Mouse (Mus musculus) small intestine, adult 2 months (tissue): Measurements from ENCODE around the gene Nol11. TPM values are rescaled to one million over a fixed set of nuclear protein-coding genes. Genes with fewer than 3 reads are reported as not detected.

ENCODE experiments used
- H3K27ac ChIP-seq: fragments of 200-500 bp; 2 replicates; pipeline ENCODE4 v1.5.1; 2012; ENCODE audit warnings: low read depth, low read length, control low read depth, inconsistent platforms; ENCODE audit not compliant: insufficient read depth
- H3K27me3 ChIP-seq: fragments of 200-500 bp; 2 replicates; pipeline ENCODE4 v1.6.1; 2012; ENCODE audit warnings: mild to moderate bottlenecking, moderate library complexity, low read length, inconsistent platforms; ENCODE audit not compliant: control insufficient read depth, insufficient read depth
- H3K36me3 ChIP-seq: fragments of 200-500 bp; 2 replicates; pipeline ENCODE4 v1.6.1; 2012; ENCODE audit warnings: mild to moderate bottlenecking, low read length, control low read depth, inconsistent platforms; ENCODE audit not compliant: control insufficient read depth, insufficient read depth
- H3K4me1 ChIP-seq: fragments of 200-500 bp; 2 replicates; pipeline ENCODE4 v1.6.1; 2012; ENCODE audit warnings: low read length, inconsistent platforms, mixed read lengths; ENCODE audit not compliant: control insufficient read depth, insufficient read depth, insufficient read length
- H3K4me3 ChIP-seq: fragments of 200-500 bp; 2 replicates; pipeline ENCODE4 v1.5.1; 2012; ENCODE audit warnings: low read depth, mild to moderate bottlenecking, control low read depth, inconsistent platforms, low read length, moderate library complexity
- CTCF ChIP-seq: fragments of 200-500 bp; IDR thresholded peaks from 2 replicates; pipeline ENCODE4 v1.5.1; 2012; ENCODE audit warnings: low read depth, mild to moderate bottlenecking, control low read depth, inconsistent platforms, low read length, moderate library complexity, mixed read lengths; ENCODE audit not compliant: insufficient replicate concordance, insufficient read length; ENCODE audit errors: extremely low read depth
- POLR2A ChIP-seq: fragments of 200-500 bp; IDR thresholded peaks from 2 replicates; pipeline ENCODE4 v1.6.1; 2012; ENCODE audit warnings: low read depth, mild to moderate bottlenecking, control low read depth, inconsistent platforms, low read length, moderate library complexity
- WGBS: fragments of 180-500 bp; shearing (Covaris S2); methylation state at CpG from one replicate; pipeline ENCODE4 v1.1.7; 2018; 5-methylcytosine and 5-hydroxymethylcytosine counted together
- polyA plus RNA-seq: library from polyadenylated mRNA; depleted of rRNA; stranded (reverse); fragments of >200 nt; gene quantifications from 2 replicates; pipeline ENCODE4 v1.2.3, GENCODE M21; 2012

The Nol11 gene
- polyA plus RNA-seq, 1 experiment, result 1.7 TPM

DNA sequence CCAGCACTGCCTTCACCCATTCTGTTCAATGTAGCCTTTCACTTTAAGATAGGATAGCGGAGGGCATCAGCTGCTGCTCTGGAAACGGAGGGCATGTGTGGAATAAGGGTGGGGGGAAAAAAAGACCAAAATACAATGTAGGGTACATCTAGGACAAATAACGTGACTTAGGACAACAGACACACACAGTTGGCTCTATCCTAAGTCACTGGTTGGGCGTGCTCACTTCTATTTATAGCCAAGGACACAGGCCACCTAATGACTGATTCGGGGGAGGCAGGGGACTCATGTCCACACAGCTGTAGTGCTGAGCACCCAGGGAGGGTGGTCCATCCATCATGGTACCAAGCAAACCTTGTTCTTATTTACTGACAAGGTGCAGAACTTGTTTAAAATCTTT, 36.1 kb upstream of the Nol11 start:
- no peak for TF ChIP-seq CTCF
- TF ChIP-seq POLR2A, result no peak
- Histone ChIP-seq H3K27me3 (no peaks in the 10 kb centered on the region), H3K36me3 (no peaks in the 10 kb centered on the region), H3K4me1 (no peaks in the 10 kb centered on the region), H3K4me3 (no peak overlapping the region), H3K27ac (no peak overlapping the region)
- 78% methylated on average over 5 of the region's 5 CpGs for WGBS

DNA sequence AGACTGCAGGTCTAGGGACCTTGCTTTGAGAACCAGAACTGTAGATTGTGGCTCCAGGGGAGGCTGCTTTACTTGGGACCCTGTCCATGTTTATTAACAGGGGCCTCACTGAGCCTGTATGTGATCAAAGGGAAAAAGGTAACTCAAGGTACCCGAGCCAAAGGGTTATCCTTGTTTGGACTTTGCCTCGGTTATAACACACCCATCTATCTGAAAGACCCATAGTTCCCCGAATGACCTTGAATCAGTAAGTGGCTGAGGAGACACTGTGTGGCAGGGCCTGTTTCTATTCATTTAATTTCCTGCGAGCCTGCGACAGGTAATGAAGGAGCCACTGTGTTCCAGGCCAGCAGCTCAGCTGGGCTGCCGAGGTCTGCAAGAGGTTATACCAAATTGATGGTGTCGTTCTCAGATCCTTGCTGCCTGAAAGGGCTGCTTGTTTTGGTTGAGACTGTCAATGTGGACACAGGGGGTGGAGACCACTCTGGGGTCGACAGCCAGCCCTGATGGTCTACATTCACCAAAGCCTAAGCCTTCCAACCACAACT, 34.6 kb upstream of the Nol11 start:
- H3K36me3 ChIP-seq, result no peaks in the 10 kb centered on the region
- H3K4me3 ChIP-seq, result no peak overlapping the region
- no peaks in the 10 kb centered on the region for H3K27me3 ChIP-seq
- H3K4me1 ChIP-seq, result no peaks in the 10 kb centered on the region
- TF ChIP-seq POLR2A (no peak), CTCF (no peak)
- WGBS, result 23% methylated on average over 8 of the region's 8 CpGs
- no peak overlapping the region for H3K27ac ChIP-seq

DNA sequence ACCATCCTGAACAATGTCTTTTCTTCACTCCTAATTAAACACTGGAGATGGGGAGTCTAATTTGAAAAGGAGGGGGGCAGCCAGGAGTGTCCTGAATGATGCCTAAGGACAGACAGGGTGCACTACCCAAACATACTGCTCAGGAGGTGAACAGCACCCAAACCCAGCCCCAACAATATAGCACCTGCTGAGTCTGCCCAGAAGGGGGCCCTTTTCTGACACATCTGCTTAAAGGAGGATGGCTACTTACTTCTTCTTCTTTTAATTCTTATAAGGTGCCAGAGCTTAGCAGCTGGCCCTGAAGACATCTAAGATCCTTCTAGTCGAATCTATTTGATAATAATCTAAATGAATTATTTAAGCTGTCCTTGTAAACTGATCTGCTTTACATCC, 34.0 kb upstream of the Nol11 start:
- Histone ChIP-seq H3K4me1 (no peaks in the 10 kb centered on the region), H3K36me3 (no peaks in the 10 kb centered on the region), H3K4me3 (no peak overlapping the region), H3K27me3 (no peaks in the 10 kb centered on the region), H3K27ac (no peak overlapping the region)
- TF ChIP-seq CTCF, result no peak
- TF ChIP-seq POLR2A, result no peak
- 27% methylated on average over 1 of the region's 1 CpGs for WGBS

DNA sequence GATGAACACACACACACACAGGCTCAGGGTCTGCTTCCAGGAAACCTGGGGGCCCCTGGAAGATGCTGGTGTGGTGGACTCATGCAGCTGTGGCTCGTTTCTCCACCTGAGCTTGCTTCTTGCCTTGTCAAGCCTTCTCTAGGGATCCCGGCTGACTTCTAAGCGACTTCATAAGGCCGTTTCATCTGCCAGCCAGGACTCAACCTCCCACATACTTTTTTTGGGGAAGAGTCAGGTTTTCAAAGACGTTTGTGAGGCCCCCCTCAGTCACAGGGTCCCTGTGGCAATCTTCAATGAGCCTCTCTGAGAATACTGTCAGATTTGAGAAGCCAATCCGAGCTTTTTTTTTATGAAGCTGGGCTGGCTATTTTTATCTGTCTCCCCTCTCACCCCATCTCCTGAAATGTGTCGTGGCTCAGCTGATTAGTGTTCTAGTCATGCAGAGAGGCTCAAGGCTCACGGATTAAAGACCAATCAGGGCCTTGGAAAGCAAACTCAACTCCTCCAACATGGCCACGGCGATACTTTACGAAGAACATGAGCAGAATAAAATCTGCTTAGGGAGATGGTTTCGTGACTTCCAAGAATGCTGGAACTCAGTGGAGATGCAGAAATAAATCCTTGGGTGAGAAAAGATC, 33.5 kb upstream of the Nol11 start:
- no peak overlapping the region for H3K4me3 ChIP-seq
- TF ChIP-seq POLR2A (no peak), CTCF (no peak)
- no peak overlapping the region for H3K27ac ChIP-seq
- no peaks in the 10 kb centered on the region for H3K4me1 ChIP-seq
- no peaks in the 10 kb centered on the region for H3K27me3 ChIP-seq
- 81% methylated on average over 12 of the region's 12 CpGs for WGBS
- H3K36me3 ChIP-seq, result no peaks in the 10 kb centered on the region

DNA sequence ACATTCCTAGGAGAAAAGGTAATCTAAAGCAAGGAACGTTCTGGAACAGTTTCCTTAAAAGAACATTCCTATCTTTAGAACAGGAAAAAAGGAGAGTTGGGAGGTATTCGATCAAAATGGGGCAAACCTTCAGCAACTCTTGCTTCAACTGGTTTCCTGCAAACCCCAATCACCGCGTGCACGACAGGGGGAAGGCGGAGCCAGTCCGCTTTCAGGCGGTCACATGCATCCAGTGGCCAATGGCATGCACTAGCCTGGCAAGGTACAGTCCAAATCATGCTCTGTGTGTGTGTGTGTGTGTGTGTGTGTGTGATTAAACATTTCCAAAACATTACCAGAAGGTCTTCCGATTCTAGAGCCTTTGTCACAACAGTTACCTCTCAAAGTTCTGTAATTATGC, 25.9 kb upstream of the Nol11 start:
- Histone ChIP-seq H3K27ac (no peak overlapping the region), H3K36me3 (no peaks in the 10 kb centered on the region), H3K4me3 (no peak overlapping the region), H3K4me1 (no peaks in the 10 kb centered on the region), H3K27me3 (no peaks in the 10 kb centered on the region)
- 86% methylated on average over 9 of the region's 9 CpGs for WGBS
- TF ChIP-seq CTCF, result no peak
- no peak for TF ChIP-seq POLR2A

DNA sequence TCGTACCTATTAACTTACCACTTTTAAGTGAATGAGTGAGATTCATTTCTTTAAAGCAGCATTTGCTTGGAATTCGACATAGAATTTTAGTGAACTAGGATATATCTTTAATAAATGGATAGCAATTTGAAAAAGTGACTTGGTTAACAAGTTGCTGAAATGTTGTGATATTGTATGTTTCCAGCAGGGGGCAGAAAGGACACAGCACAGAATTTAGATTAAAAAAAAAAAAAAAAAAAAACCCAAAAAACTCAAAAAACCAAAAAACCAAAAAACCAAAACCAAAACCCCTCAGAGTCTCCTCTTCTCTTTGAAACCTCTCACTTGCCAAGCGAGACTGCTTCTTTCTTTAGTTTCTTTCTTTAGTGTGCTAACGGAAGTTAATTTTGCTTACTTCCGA, 24.6 kb upstream of the Nol11 start:
- 73% methylated on average over 5 of the region's 5 CpGs for WGBS
- Histone ChIP-seq H3K27ac (no peak overlapping the region), H3K36me3 (no peaks in the 10 kb centered on the region), H3K4me3 (no peak overlapping the region), H3K27me3 (no peaks in the 10 kb centered on the region), H3K4me1 (no peaks in the 10 kb centered on the region)
- TF ChIP-seq POLR2A (no peak), CTCF (no peak)

DNA sequence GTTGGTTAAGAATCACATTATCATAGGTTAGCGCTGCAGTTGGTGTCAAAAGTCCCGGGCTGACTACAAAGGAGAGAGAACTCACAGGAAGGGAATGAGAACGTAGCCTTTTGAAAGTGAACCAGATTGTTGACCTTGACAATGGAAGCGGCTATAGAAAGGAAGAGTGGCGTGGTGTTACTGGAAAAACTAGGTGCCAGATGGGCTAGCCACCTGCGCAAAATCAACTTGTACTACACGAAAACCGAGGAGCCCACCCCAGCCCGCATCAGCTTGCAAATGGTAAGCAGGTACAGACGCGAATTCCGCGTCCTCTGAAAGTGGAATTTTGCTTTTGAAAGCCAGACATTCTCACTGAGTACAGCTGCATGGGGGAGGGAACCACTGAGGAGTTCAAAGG, 20.6 kb upstream of the Nol11 start:
- Histone ChIP-seq H3K4me3 (no peak overlapping the region), H3K36me3 (no peaks in the 10 kb centered on the region), H3K27ac (no peak overlapping the region), H3K27me3 (no peaks in the 10 kb centered on the region), H3K4me1 (no peaks in the 10 kb centered on the region; the same call in 1 of the 2 replicates)
- TF ChIP-seq CTCF (no peak), POLR2A (no peak)
- 87% methylated on average over 13 of the region's 13 CpGs for WGBS

DNA sequence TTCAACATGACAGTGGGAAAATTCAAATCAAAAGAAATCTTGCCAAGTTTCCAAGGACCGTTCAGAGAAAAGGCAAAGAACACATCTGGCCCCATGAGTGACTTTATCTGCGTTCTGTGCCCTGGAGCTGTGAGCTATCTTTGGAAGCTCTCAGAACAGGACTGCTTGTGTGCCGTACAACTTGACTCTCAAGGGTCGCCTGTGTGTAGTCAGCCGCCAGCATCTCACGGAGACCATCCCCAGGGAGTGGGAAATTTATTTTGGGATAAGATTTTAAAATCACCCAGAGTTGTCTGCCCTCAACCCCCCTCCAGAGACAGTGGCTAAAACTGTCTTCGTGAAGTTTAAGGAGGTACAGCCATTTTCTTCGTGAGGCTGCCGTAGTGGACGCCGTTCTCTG, 12.6 kb upstream of the Nol11 start:
- Histone ChIP-seq H3K4me3 (no peak overlapping the region), H3K27ac (no peak overlapping the region), H3K4me1 (no peaks in the 10 kb centered on the region; the same call in 1 of the 2 replicates), H3K27me3 (no peaks in the 10 kb centered on the region), H3K36me3 (no peaks in the 10 kb centered on the region)
- WGBS, result 88% methylated on average over 11 of the region's 11 CpGs
- no peak for TF ChIP-seq CTCF
- no peak for TF ChIP-seq POLR2A
